14 mouse cellular contexts compared by ENCODE assay signal in genomic region chr7:111062971-111063370, GRCm38 (mm10).
"Had no signal": no experiment of that assay in that cellular context is flagged by ENCODE, and none has a peak within 500 bp of the region (broad histone marks: within the 10 kb centered on the region; RNA-seq: fewer than 3 reads in every experiment).

No protein-coding gene starts in this region.

- H3K4me1 ChIP-seq: midbrain, embryonic 15.5 days; neural tube, embryonic 12.5 days; stomach, embryonic 15.5 days had no signal

- H3K9ac ChIP-seq: lung, embryonic 14.5 days; midbrain, embryonic 13.5 days; midbrain, embryonic 15.5 days; neural tube, embryonic 12.5 days; stomach, embryonic 15.5 days had no signal

- DNase-seq: lung, adult 18-20 months; lung, embryonic 14.5 days; lung, postnatal 14 days; lung, postnatal 36 days; right cerebral cortex, postnatal 14 days; thymus, adult 2 months; thymus, postnatal 25 days; thymus, postnatal 4 days had no signal

- H3K4me3 ChIP-seq: midbrain, embryonic 13.5 days; midbrain, embryonic 15.5 days; neural tube, embryonic 12.5 days; stomach, embryonic 15.5 days had no signal

- H3K27ac ChIP-seq: midbrain, embryonic 13.5 days; midbrain, embryonic 15.5 days; neural tube, embryonic 12.5 days; stomach, embryonic 15.5 days; stomach, postnatal 0 days had no signal

- H3K27me3 ChIP-seq: midbrain, embryonic 13.5 days; midbrain, embryonic 15.5 days; neural tube, embryonic 12.5 days; stomach, embryonic 15.5 days had no signal

- H3K4me2 ChIP-seq: lung, embryonic 14.5 days; midbrain, embryonic 11.5 days; midbrain, embryonic 13.5 days; midbrain, embryonic 15.5 days; neural tube, embryonic 12.5 days; stomach, embryonic 15.5 days had no signal

- H3K9me3 ChIP-seq: midbrain, embryonic 15.5 days; stomach, embryonic 15.5 days had no signal

- ATAC-seq: midbrain, embryonic 13.5 days; midbrain, embryonic 15.5 days had no signal
